Mouse (Mus musculus) forebrain, embryonic 11.5 days (tissue): ENCODE results near the gene Urm1. TPM values are rescaled to one million over a fixed set of nuclear protein-coding genes. Genes with fewer than 3 reads are reported as not detected.
A peak's percentile ranks its signal among the peaks of the same experiment; 100 is the strongest.

Experiments
- ATAC-seq: fragments of 200-750 bp; cut with Nextera tagmentation; replicated peaks from 2 replicates; pipeline ENCODE4 v1.8.0; 2017; ENCODE audit warnings: moderate TSS enrichment; ENCODE audit not compliant: low FRiP score
- DNase-seq: peaks from one replicate; pipeline ENCODE4 v3.0.0-alpha.2; 2017; ENCODE audit warnings: low spot score
- H3K27ac ChIP-seq: fragments of 300-500 bp; sonication (generic); 2 replicates; pipeline ENCODE4 v1.5.1; 2014; ENCODE audit warnings: low read depth, low read length
- H3K27me3 ChIP-seq: fragments of 300-500 bp; sonication (generic); 2 replicates; pipeline ENCODE4 v1.6.1; 2014; ENCODE audit warnings: mild to moderate bottlenecking, low read length, mixed read lengths; ENCODE audit not compliant: control insufficient read depth, insufficient read depth
- H3K36me3 ChIP-seq: fragments of 300-500 bp; sonication (generic); 2 replicates; pipeline ENCODE4 v1.6.1; 2014; ENCODE audit warnings: mild to moderate bottlenecking, low read length, moderate library complexity, mixed read lengths; ENCODE audit not compliant: control insufficient read depth, insufficient read depth
- H3K4me1 ChIP-seq: fragments of 300-500 bp; sonication (generic); replicated peaks from 2 replicates; pipeline ENCODE4 v1.6.1; 2014; ENCODE audit warnings: low read length, mixed read lengths; ENCODE audit not compliant: control insufficient read depth, insufficient read depth
- H3K4me2 ChIP-seq: fragments of 300-500 bp; sonication (generic); 2 replicates; pipeline ENCODE4 v1.6.1; 2014; ENCODE audit warnings: low read depth, mild to moderate bottlenecking, low read length, moderate library complexity, mixed read lengths; ENCODE audit not compliant: severe bottlenecking
- H3K4me3 ChIP-seq: fragments of 300-500 bp; sonication (generic); 2 replicates; pipeline ENCODE4 v1.5.1; 2014; ENCODE audit warnings: low read depth, low read length
- H3K9ac ChIP-seq: fragments of 300-500 bp; sonication (generic); 2 replicates; pipeline ENCODE4 v1.6.1; 2014; ENCODE audit warnings: low read length
- H3K9me3 ChIP-seq: fragments of 300-500 bp; sonication (generic); 2 replicates; pipeline ENCODE4 v1.6.1; 2016; ENCODE audit warnings: low read length, mixed read lengths; ENCODE audit not compliant: control insufficient read depth
- WGBS: fragments of 180-500 bp; shearing (Covaris S2); extraction: QIAGEN DNeasy Blood & Tissue Kit; methylation state at CpG from one replicate; pipeline ENCODE4 v1.1.7; 2014; 5-methylcytosine and 5-hydroxymethylcytosine counted together
- polyA plus RNA-seq: library from polyadenylated mRNA; unstranded; fragments of >200 nt; fragmentation: Nextera tagmentation; extraction: Ambion mirVana; gene quantifications from 2 replicates; pipeline ENCODE4 v1.2.1, GENCODE M21; 2014

Gene Urm1
- polyA plus RNA-seq, 1 experiment from 2014 or later = 19.2 TPM

- no peaks in the 10 kb centered on the region for H3K27me3 ChIP-seq
- H3K9me3 ChIP-seq = no peaks in the 10 kb centered on the region
- peaks cover 12% of the 10 kb centered on the region; the same call in 1 of the 2 replicates for H3K4me1 ChIP-seq
- H3K4me2 ChIP-seq = peak within 1 kb of the TSS; percentile 92
- peak; percentile 92 for ATAC-seq
- H3K36me3 ChIP-seq = no peaks in the 10 kb centered on the region
- peak within 1 kb of the TSS; percentile 62 for H3K9ac ChIP-seq
- H3K4me3 ChIP-seq = peak within 1 kb of the TSS; percentile 45
- H3K27ac ChIP-seq = peak within 1 kb of the TSS; percentile 41; the same call in 1 of the 2 replicates
- peak; percentile 94 for DNase-seq
- WGBS = 2% methylated on average over 40 of the region's 44 CpGs
Observed at GRCm38 (mm10) chr2:29868949-29869645, 49.2 kb downstream of the Urm1 start, which contains the start of gene Cercam. Gene Cercam (plus strand): TSS chr2:29869164.

GRCm38 (mm10) chr2:29869646-29870451 lies 50.0 kb downstream of the Urm1 start:
- H3K9ac ChIP-seq = peak overlapping the region; percentile 62
- H3K36me3 ChIP-seq = no peaks in the 10 kb centered on the region
- peak overlapping the region; percentile 92 for H3K4me2 ChIP-seq
- no peaks in the 10 kb centered on the region for H3K27me3 ChIP-seq
- H3K27ac ChIP-seq = peak overlapping the region; percentile 37; the same call in 1 of the 2 replicates
- peak; percentile 39 for ATAC-seq
- H3K4me3 ChIP-seq = peak overlapping the region; percentile 45
- 2% methylated on average over 17 of the region's 17 CpGs for whole genome bisulfite sequencing
- H3K9me3 ChIP-seq = no peaks in the 10 kb centered on the region
- peaks cover 12% of the 10 kb centered on the region; the same call in 1 of the 2 replicates for H3K4me1 ChIP-seq
- peak; percentile 61 for DNase-seq

- no peak overlapping the region for H3K4me2 ChIP-seq
- WGBS = 90% methylated on average over 10 of the region's 10 CpGs
- no peak overlapping the region for H3K4me3 ChIP-seq
- ATAC-seq (no peak), DNase-seq (no peak)
- H3K27ac ChIP-seq = no peak overlapping the region
- H3K4me1 ChIP-seq = peaks cover 12% of the 10 kb centered on the region; the same call in 1 of the 2 replicates
- no peaks in the 10 kb centered on the region for H3K36me3 ChIP-seq
- no peaks in the 10 kb centered on the region for H3K9me3 ChIP-seq
- no peak overlapping the region for H3K9ac ChIP-seq
- H3K27me3 ChIP-seq = no peaks in the 10 kb centered on the region
Observed at GRCm38 (mm10) chr2:29872581-29873295, 52.9 kb downstream of the Urm1 start.

GRCm38 (mm10) chr2:29873801-29874200 lies 53.9 kb downstream of the Urm1 start:
- H3K9ac ChIP-seq = no peak overlapping the region
- no peak for ATAC-seq
- H3K4me2 ChIP-seq = no peak overlapping the region
- WGBS = 86% methylated on average over 4 of the region's 4 CpGs
- no peak overlapping the region for H3K27ac ChIP-seq
- H3K36me3 ChIP-seq = no peaks in the 10 kb centered on the region
- H3K4me3 ChIP-seq = no peak overlapping the region
- H3K27me3 ChIP-seq = no peaks in the 10 kb centered on the region
- H3K9me3 ChIP-seq = no peaks in the 10 kb centered on the region
- peaks cover 12% of the 10 kb centered on the region; the same call in 1 of the 2 replicates for H3K4me1 ChIP-seq
- DNase-seq = no peak

GRCm38 (mm10) chr2:29878061-29878460 lies 58.2 kb downstream of the Urm1 start:
- DNase-seq = no peak
- 77% methylated on average over 4 of the region's 4 CpGs for WGBS
- H3K27me3 ChIP-seq = no peaks in the 10 kb centered on the region
- no peaks in the 10 kb centered on the region for H3K9me3 ChIP-seq
- no peak for ATAC-seq
- H3K4me1 ChIP-seq = no peaks in the 10 kb centered on the region
- no peak overlapping the region for H3K9ac ChIP-seq
- no peak overlapping the region for H3K27ac ChIP-seq
- H3K4me3 ChIP-seq = no peak overlapping the region
- no peak overlapping the region for H3K4me2 ChIP-seq
- no peaks in the 10 kb centered on the region for H3K36me3 ChIP-seq

- H3K27ac ChIP-seq = no peak overlapping the region
- H3K27me3 ChIP-seq = no peaks in the 10 kb centered on the region
- ATAC-seq = no peak
- WGBS = 73% methylated on average over 8 of the region's 8 CpGs
- H3K36me3 ChIP-seq = no peaks in the 10 kb centered on the region
- H3K9ac ChIP-seq = no peak overlapping the region
- no peak overlapping the region for H3K4me3 ChIP-seq
- H3K4me2 ChIP-seq = no peak overlapping the region
- H3K9me3 ChIP-seq = no peaks in the 10 kb centered on the region
- no peak for DNase-seq
- H3K4me1 ChIP-seq = no peaks in the 10 kb centered on the region
Observed at GRCm38 (mm10) chr2:29879191-29879590, 59.3 kb downstream of the Urm1 start.

- DNase-seq (no peak), ATAC-seq (no peak)
- Histone ChIP-seq H3K27me3 (no peaks in the 10 kb centered on the region), H3K9me3 (no peaks in the 10 kb centered on the region), H3K36me3 (no peaks in the 10 kb centered on the region), H3K4me2 (no peak overlapping the region), H3K4me1 (no peaks in the 10 kb centered on the region), H3K27ac (no peak overlapping the region), H3K4me3 (no peak overlapping the region), H3K9ac (no peak overlapping the region)
- 82% methylated on average over 17 of the region's 17 CpGs for WGBS
Observed at GRCm38 (mm10) chr2:29879964-29880830, 60.3 kb downstream of the Urm1 start.
